Mouse (Mus musculus) gonadal fat pad, adult 2 months (tissue): ENCODE results near the gene Ppp1r3c. TPM values are rescaled to one million over a fixed set of nuclear protein-coding genes. Genes with fewer than 3 reads are reported as not detected.
"Not testable (repeated sequence)": the region's sequence is repeated elsewhere in the genome, so short reads cannot be mapped to it uniquely, and the experiment has no call there.

Experiments
- DNase-seq: peaks from one replicate; pipeline ENCODE4 v3.0.0-alpha.2; 2012; ENCODE audit warnings: low read depth
- polyA plus RNA-seq: library from polyadenylated mRNA; depleted of rRNA; stranded (reverse); fragments of >200 nt; gene quantifications from 2 replicates; pipeline ENCODE4 v1.2.3, GENCODE M21; 2012; rRNA removed

Ppp1r3c gene
- 7.8 and 8.1 TPM in 2 replicates for polyA plus RNA-seq

GRCm38 (mm10) chr19:36736537-36736936 lies at the start of gene Ppp1r3c:
TSS of gene Ppp1r3c (minus strand) at chr19:36736653.
- DNase-seq: no peak

- DNase-seq: no peak
These were observed 46.7 kb upstream of the Ppp1r3c start for GRCm38 (mm10) chr19:36783179-36783578.

- DNase-seq: no peak
These were observed 46.1 kb upstream of the Ppp1r3c start for GRCm38 (mm10) chr19:36782591-36782990.

GRCm38 (mm10) chr19:36781996-36782395 lies 45.5 kb upstream of the Ppp1r3c start:
- DNase-seq: no peak

- no peak for DNase-seq
These were observed 43.9 kb upstream of the Ppp1r3c start for GRCm38 (mm10) chr19:36780375-36780774.

- no peak for DNase-seq
These were observed 43.3 kb upstream of the Ppp1r3c start for GRCm38 (mm10) chr19:36779765-36780164.

GRCm38 (mm10) chr19:36775531-36775930 lies 39.1 kb upstream of the Ppp1r3c start:
- no peak for DNase-seq

GRCm38 (mm10) chr19:36773716-36774459 lies 37.4 kb upstream of the Ppp1r3c start:
- DNase-seq: no peak

GRCm38 (mm10) chr19:36768084-36768483 lies 31.6 kb upstream of the Ppp1r3c start:
- DNase-seq: no peak

GRCm38 (mm10) chr19:36764451-36764850 lies 28.0 kb upstream of the Ppp1r3c start:
- DNase-seq: no peak

GRCm38 (mm10) chr19:36748996-36749395 lies 12.5 kb upstream of the Ppp1r3c start:
- no peak for DNase-seq

- DNase-seq: no peak
These were observed 5.9 kb upstream of the Ppp1r3c start for GRCm38 (mm10) chr19:36742331-36742730.

GRCm38 (mm10) chr19:36739566-36740211 lies 3.2 kb upstream of the Ppp1r3c start:
- peak; percentile 94 for DNase-seq

GRCm38 (mm10) chr19:36738009-36738408 lies 1.6 kb upstream of the Ppp1r3c start:
- DNase-seq: no peak

- no peak for DNase-seq
These were observed 634 bp upstream of the Ppp1r3c start for GRCm38 (mm10) chr19:36737087-36737486.

GRCm38 (mm10) chr19:36734308-36735038 lies 2.0 kb downstream of the Ppp1r3c start:
- DNase-seq: peak; percentile 71

GRCm38 (mm10) chr19:36733191-36733943 lies 3.1 kb downstream of the Ppp1r3c start:
- no peak for DNase-seq

GRCm38 (mm10) chr19:36731310-36731709 lies 5.1 kb downstream of the Ppp1r3c start:
- DNase-seq: no peak

- not testable (repeated sequence) for DNase-seq
These were observed 6.0 kb downstream of the Ppp1r3c start for GRCm38 (mm10) chr19:36730414-36730813.

GRCm38 (mm10) chr19:36728741-36729460 lies 7.6 kb downstream of the Ppp1r3c start:
- no peak for DNase-seq

- DNase-seq: no peak
These were observed 11.5 kb downstream of the Ppp1r3c start for GRCm38 (mm10) chr19:36724970-36725369.
